Mouse (Mus musculus) skeletal muscle tissue, adult 2 months (tissue): ENCODE measurements around the gene Cd36.

Source experiments
- DNase-seq: peaks from one replicate; pipeline ENCODE4 v3.0.0-alpha.2; 2012; ENCODE audit warnings: low read depth, low spot score

Gene Cd36

DNA sequence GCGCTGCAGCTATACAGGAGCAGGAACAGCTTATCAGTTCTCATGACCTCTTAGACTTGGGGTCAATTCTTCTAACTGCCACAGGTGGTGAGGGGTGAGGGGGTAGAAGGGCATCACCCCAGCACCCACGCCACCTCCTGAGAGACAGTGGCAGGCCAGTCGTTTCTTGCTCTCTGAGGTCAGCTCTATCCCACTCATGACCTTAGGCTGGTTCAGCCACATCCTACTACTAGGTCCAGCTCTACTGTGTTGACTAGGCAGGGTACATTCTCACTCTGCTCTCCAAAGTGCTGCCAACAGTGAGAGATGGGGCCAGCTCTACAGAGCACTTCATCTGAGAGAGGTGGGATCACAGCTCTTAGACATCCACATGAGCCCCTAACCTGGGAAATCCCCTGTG, 30.2 kb downstream of the Cd36 start:
- no peak for DNase-seq

DNA sequence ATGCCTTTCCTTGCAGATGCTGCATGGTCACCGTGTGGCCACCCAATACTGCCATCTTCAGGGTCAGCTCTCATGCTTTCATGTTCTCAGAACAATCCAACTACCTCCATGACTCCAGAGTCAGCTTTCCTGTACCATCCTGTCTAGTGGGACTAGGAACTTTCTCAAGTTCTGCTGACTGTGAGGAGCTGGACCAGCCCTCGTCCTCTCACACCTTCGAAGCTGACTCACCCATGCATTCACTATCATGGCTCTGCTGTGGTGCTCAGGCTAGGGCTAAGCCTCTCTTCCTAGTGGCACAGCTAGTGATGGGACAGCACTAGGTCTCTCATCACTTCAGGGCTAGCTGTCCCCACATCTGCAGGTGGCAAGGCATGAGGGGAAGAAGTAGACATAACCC, 30.7 kb downstream of the Cd36 start:
- DNase-seq, result no peak

DNA sequence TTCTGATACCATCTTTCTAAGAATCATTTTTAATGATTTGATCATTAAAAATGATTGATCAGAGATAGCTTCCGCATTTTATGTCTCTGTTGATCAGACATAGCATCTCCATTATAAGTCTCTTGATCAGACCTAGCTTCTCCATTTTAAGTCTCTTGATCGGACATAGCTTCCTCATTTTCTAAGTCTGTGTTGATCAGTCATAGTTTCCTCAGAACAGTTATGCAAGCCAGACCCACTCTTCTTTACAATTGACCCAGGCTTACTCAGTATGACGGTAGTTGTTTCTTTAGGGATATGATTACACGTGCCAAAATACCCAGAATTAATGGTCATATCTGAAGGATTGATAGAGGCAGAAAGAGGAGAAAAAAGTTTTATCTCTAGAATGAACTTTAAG, 31.3 kb downstream of the Cd36 start:
- DNase-seq, result no peak

DNA sequence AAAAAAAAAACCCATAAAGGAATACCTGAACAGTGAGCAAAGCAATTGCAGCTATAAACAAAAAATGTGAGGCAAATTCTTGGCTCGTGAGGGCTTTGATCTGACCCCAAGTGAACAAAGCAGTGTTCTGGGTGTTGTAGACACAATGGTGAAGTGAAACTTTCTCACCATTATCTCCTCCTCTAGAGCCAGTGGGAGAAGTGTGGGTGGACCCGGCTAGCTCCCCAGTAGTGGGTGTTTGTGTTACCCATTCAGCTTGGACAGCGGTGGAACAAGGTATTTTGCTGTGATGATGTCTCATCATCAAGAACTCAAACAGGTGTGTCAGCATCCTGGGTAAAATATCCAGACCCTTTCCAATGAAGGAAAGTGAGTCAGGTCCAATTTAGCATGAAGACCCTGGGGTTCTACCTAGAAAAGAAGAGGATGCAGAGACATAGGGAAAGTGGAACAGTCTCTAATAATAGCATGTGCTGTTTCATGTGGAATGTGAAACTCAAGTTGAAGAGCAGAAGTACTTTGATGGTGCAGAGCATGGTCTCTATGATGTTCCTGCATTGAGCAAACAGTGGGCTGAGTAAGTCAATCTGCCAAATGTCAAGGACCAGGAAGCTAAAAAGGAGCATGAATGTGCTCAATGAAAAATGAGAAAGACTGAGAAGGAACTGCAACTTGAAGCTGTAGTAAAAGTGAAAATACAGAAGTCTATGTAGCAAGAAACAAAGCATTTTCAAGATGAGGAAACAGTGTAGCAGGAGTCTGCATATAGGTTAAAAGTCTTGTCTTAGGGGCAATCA, 34.3 kb downstream of the Cd36 start:
- DNase-seq, result no peak

DNA sequence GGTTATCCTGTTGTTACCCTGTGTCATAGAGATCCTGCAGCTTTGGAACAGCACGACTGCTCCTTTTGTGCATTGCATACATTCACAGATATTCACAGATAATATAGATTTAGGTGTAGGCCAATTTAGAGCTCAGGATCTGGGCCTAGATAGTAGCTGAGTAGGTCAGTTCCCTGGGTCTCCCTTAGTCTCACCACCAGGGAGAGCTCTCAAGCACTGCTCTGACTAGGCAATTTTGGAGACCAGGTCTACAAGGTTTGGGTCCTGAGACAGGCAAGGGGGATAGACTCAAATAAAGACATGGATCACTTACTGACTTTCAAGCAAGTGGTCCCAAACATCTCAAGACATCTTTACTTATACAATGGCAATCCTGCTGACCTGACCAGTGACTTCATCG, 38.0 kb downstream of the Cd36 start:
- no peak for DNase-seq

DNA sequence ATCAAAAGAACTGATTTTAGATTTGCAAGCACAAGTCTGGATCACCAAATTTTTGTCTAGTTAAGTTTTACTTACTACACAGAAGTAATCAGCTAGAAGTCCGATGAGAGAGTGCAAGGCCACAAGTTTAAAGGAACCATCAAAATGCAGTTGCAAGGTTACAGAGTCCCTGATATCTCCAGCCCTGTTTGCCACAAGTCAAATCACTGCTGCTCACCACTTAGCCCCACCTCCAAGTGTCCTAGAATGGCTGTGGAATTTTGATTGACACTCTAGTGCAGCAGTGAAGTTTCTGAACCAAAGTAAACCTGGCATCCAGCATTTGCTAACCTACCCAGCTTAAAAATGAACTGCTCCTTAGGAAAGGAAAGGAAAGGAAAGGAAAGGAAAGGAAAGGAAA, 39.0 kb downstream of the Cd36 start:
- peak; percentile 49 for DNase-seq

DNA sequence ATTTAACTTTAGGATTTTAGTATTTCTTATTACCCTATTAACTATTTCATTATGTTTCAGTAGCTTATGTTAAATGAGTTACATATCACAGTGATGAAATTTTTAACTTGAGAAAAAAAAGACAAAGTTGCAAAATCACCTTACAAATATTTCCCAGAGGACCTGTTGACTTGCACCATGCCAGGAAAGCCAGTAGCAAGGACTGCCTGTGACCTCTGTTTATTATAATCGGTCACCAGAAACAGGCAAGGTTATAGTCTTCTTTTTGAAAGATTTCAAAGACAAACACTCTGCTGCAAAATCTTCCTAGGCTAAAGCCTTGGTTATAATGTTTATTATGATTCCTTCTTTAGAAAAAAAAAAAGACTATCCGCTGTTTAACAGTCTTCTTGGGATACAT, 39.9 kb downstream of the Cd36 start:
- DNase-seq, result no peak

DNA sequence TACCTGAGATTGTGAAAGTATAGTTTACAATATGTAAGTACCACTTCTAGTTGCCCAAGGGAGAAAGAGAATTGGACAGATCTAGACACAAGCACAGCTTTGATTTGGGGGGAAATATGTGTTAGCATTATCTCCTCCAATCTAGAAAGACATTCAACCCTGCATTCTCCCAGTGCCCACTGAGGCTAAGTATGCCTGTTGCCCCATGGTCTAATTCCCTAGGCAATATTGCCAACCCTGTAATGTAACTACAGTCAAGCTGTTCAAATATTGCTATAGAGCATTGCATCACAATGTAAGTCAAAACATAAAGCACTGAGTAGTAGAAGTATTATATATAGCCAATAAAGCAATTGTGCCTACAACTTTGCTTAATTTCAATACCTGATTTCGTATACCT, 40.3 kb downstream of the Cd36 start:
- no peak for DNase-seq

DNA sequence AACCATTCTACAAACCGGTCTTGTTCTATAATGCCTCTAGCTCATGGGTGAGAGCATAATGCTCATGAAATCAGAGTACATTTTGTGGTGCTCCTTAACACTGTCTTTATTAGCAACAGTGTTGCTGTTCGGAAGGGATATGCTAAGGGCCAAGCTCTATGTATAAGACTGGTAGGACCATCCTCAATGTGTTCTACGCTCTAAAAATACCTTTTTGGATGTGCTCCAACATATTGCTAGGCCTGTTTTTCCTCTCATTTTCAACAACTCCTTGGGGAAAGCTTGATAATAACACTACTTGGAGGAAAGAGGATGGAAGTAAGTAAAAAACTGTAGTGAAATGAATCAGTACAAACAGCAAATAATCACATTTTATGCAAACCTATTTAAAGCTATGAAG, 44.7 kb downstream of the Cd36 start:
- DNase-seq, result no peak

DNA sequence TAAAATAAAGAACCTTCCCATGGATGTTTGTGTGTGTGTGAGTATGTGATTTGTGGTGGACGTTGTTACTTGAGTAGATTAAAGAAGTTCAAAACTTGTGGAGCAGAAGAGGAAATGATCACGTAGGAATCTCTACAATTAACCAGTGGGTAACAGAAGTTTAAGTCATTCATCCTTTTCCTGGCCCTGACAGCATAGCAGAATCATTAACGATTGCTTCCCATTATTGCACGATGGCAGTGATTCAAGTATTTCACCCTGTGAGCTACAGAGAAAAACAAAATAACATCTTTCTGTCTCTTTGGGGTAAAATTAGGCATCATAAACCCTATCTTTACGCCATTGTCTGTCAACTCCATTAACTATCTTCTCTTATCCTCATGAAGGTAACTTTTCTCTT, 45.3 kb downstream of the Cd36 start:
- DNase-seq, result no peak

DNA sequence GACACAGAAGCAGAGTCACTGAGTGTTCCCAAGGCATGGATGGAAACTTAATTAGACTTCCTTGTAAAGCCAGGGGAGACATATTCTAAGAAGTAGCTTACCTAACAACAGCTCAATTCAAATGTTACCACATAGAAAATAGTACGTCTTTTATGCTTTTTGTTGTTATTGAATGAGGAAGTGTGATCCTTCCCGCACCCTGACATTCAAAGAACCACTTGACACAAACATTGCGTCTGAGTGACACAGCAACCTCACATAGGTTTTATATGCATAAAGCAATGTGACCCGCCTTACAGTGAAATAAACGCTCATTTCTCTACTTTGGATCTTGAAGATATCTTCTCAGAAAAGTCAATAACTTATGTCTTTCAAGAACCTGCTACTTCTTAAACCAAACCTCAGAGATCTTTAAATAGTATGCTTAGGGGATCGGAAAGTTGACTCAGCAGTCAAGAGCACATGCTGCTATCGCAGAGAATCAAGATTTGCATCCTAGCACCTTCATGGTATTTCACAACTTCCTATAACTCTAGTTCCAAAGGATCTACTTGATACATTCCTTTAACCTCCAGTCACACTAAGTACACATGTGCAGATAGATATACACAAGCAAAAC, 46.4 kb downstream of the Cd36 start:
- no peak for DNase-seq

DNA sequence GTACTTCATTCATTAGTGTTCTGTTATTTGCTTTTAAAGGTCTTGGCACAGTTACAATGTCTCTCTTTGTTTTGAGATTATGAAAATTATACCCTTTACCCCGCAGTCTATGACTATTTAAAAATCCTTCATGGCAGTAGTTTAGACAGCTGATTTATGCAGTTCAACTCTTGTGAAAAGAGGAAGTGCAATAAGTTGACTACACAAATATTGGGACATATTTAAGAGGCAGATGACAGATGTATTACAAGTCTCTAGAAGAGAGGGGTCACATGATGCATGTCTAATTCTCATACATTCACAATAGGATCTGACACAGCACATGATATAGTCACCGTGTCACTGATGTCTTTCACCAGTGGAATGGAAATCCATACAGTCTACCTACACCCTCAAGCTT, 49.1 kb downstream of the Cd36 start:
- no peak for DNase-seq

DNA sequence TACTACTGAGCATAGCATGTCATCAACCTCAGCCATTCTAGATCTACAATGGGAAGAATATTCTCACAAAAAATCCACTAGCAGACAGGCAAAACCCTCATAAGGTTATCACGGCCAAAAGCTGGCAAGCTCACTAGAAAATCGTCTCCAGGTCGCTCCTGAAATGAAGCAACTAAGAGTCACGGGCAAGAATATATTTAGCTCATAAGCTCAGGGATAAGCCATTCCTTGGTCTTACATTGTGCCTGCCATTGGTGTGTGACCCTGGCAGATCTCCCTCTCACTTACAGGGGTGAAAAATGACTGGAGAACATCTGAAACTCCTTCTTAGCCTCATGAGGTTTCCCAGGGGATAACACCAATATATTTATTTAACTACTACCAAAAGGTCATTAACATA, 52.2 kb downstream of the Cd36 start:
- DNase-seq, result no peak

DNA sequence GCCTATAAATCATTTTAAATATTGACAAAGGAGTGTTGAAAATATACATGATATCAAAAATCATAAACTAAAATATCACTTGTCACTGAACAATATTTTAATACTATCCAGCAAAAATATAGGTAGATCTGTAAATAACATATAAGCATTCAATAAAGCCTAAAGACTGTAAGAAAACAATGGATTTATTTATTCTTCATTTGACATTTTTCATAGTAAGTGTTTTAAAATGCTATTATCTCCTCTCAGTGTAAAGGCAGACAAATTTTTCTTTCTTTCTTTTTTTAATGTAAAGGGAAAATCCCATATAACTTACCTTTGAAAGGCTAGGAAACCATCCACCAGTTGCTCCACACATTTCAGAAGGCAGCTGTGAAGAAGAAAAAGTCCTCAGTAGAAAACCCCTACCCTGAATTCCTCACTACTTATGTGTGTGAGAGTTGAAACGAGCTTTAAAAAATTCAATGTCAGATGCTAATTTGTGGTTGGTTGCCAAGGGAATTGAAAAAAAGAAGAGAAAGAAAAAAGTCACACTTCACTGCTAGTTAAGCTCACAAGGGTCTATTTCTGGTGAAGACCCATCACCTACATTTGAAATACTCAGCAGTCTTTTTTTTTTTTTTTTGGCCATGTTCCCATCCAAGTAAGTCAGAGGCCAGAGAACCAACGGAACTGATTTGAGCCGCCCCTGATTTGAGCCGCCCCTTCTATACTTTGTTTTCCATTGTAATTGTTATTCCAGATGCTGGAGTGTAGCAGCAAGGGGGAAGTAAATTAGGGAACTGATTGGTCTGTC, 53.1 kb downstream of the Cd36 start:
- DNase-seq, result peak; percentile 57

DNA sequence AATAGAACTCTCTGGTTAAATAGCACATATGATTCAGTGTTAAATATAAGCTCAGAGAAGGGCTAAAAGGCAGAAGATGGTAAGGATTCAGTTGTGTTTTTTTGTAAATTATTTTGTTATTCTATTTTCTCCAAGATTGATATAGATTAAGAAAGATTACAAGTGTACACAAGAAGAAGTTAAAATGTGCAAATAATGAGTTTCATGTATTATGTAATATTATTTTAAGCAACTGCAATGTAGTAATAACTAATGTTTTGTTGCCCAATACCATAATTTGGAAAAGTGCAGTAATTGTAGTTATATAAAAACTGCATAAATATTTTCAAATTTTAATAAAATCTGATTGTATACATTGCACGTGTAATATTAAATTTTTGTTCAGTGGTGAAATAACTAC, 54.8 kb downstream of the Cd36 start:
- DNase-seq, result no peak

DNA sequence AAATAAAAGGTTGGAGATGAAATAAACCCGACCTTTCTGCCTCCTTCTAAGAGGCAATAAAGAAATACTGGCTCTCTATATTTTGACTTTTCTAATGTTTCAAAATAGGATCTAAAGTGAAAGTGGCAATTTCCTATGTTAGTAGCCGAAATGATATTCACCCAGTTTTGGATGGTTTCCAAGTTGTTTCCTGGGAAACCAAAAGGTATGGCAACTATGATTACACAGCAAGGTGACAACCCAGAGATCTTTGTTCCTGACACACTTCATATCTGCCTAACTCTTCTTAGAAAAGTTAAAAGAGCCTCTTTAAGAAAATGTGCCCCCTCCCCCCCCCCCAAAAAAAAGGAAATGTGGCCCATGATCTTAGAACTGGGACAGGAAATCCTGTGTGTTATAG, 58.1 kb downstream of the Cd36 start:
- no peak for DNase-seq

DNA sequence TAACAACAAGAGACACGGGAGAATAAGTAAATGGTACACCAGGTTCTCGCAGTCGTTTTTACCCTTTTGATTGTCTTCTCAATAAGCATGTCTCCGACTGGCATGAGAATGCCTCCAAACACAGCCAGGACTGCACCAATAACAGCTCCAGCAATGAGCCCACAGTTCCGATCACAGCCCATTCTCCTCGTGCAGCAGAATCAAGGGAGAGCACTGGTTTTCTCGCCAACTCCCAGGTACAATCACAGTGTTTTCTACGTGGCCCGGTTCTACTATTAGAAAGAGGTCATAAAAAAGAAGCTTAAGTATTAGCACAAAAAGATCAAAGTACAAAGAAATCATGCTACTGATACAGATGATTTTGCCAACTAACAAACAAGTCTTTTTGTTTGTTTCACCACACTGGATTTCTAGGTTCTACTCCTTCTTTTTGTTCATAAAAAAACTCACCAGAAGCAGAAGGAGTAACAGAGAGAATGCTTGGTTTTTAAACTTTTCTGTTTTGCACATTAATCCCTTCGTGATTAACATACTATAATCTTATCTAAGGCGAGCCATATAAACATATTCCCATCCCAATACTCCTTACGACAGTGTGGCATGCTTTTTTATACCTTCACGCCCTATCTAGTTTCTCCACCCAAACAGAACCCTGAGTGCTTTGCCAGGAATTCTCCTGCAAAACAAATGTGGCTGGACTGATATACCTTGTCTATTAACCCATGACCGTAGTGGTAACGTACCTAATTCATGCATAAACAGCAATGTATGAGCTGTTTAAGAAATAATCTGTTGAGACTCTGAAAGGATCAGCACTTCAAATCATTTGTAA, 59.7 kb downstream of the Cd36 start:
- no peak for DNase-seq

DNA sequence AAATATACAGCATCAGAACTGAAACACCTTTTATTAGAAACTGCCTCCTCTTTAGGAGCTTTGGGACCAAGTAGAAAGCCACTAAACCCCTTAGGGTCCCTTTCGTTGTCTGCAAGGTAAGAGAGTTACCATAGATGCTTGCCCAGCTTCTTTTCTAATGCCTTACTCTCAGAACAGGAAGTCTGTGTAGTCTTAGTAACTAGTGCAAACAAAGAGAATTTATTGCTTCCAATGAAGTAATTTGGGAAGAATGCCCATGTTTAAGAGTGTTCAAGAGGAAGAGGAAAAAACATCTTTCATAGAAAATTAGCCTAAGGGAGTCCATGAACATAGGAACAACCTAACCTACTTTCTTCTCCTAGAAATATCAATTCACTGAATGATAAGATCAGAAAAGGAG, 67.2 kb downstream of the Cd36 start:
- DNase-seq, result no peak

DNA sequence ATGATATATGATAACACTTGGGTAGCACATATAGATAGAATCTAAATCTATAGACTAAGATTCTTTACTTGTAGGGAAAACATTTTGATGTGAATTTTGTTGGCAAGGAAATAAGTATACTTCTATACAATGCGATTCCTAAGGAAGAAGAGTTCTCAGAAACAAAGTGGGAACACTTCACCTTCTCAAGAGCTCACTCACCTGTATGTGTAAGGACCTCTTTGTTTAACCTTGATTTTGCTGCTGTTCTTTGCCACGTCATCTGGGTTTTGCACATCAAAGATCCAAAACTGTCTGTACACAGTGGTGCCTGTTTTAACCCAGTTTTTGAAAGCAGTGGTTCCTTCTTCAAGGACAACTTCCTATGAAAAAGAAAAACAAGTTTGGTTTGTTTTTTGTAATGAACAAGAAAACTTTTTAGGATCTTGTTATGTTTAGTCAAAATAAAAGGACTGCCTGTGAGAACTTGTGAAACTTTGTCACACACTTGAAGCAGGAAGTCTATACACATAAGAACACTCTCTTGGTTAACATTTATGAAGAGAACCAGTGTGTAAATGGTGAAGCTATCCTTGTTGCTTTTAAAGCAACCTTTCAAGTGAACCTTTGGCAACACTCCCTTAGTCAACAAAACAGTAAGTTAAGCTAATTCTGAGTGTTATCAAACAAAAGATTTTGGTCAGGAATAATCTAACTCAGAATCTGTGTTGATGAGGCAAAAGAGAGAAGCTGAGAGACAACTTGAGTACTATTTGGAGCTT, 68.2 kb downstream of the Cd36 start:
- DNase-seq, result no peak

DNA sequence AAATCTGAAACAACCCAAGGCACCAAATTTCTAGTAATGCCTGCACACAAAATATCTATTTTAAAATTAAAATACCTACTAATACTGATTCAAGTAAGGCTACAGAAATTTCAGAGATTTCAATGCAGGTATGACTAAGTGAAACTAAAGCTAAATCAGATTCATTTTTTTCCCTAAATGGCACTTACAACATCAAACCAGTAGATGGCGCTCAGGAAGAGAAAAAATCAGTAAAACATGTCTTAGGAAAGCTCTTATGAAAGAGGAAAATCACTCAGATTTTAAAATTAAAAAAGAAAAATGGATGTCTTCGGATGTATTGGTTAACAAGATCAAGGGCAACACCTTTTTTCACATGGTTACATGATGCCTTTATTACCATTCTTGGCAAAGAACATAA, 72.4 kb downstream of the Cd36 start:
- DNase-seq, result peak; percentile 28

DNA sequence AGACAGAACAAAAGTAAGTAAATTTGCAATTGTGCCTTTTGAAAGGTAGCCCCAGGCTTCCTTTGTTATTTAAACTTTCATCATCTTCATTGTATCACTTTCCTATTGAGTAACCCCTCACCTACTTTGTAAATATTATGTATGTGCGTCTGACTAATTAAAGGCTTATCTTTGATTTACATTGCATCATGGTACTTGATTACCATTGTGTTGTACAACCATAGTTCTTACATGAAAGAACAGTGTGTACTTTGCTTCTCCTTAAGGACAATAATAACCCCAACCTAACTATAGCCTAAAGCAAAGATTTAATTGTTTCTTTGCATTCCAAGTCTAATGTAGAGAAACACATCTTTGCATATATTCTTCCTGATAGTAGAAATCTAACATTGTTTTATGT, 78.3 kb downstream of the Cd36 start:
- DNase-seq, result no peak
